Mouse (Mus musculus) retina, postnatal 1 day (tissue): ENCODE results near the gene Slc7a7.

Experiments used
- DNase-seq: peaks from one replicate; pipeline ENCODE4 v3.0.0-alpha.2; 2012

Gene Slc7a7

GRCm38 (mm10) chr14:54432078-54432836 is 14.7 kb upstream of the Slc7a7 start:
- DNase-seq: peak; percentile 68

GRCm38 (mm10) chr14:54431334-54432077 is 13.9 kb upstream of the Slc7a7 start, which contains the start of gene Mmp14:
TSS of gene Mmp14 (plus strand) at chr14:54431612.
- DNase-seq: peak; percentile 87

- DNase-seq: peak; percentile 50
Measured at GRCm38 (mm10) chr14:54430406-54431145, 13.0 kb upstream of the Slc7a7 start.

GRCm38 (mm10) chr14:54429332-54430093 is 11.9 kb upstream of the Slc7a7 start:
- no peak for DNase-seq

- no peak for DNase-seq
Measured at GRCm38 (mm10) chr14:54428421-54428820, 10.8 kb upstream of the Slc7a7 start.

GRCm38 (mm10) chr14:54427696-54428095 is 10.1 kb upstream of the Slc7a7 start:
- DNase-seq: no peak

GRCm38 (mm10) chr14:54426689-54427398 is 9.3 kb upstream of the Slc7a7 start, which contains the start of gene Mrpl52:
TSS of gene Mrpl52 (plus strand) at chr14:54426909.
- DNase-seq: peak; percentile 96

- no peak for DNase-seq
Measured at GRCm38 (mm10) chr14:54426003-54426688, 8.6 kb upstream of the Slc7a7 start.

- DNase-seq: no peak
Measured at GRCm38 (mm10) chr14:54425540-54425939, 8.0 kb upstream of the Slc7a7 start.

- DNase-seq: no peak
Measured at GRCm38 (mm10) chr14:54424634-54425033, 7.1 kb upstream of the Slc7a7 start.

- peak; percentile 47 for DNase-seq
Measured at GRCm38 (mm10) chr14:54423406-54423805, 5.8 kb upstream of the Slc7a7 start.

- DNase-seq: no peak
Measured at GRCm38 (mm10) chr14:54421014-54421413, 3.4 kb upstream of the Slc7a7 start.

GRCm38 (mm10) chr14:54416830-54417229 is 750 bp downstream of the Slc7a7 start:
- no peak for DNase-seq

- no peak for DNase-seq
Measured at GRCm38 (mm10) chr14:54416229-54416775, 1.3 kb downstream of the Slc7a7 start.

- no peak for DNase-seq
Measured at GRCm38 (mm10) chr14:54415241-54416020, 2.1 kb downstream of the Slc7a7 start.

GRCm38 (mm10) chr14:54413877-54414700 is 3.5 kb downstream of the Slc7a7 start:
- no peak for DNase-seq

GRCm38 (mm10) chr14:54412629-54413170 is 4.9 kb downstream of the Slc7a7 start:
- peak; percentile 82 for DNase-seq

GRCm38 (mm10) chr14:54412000-54412576 is 5.5 kb downstream of the Slc7a7 start:
- no peak for DNase-seq
